Mouse (Mus musculus): Measurements from ENCODE around the gene Clp1.

Clp1 gene

DNA sequence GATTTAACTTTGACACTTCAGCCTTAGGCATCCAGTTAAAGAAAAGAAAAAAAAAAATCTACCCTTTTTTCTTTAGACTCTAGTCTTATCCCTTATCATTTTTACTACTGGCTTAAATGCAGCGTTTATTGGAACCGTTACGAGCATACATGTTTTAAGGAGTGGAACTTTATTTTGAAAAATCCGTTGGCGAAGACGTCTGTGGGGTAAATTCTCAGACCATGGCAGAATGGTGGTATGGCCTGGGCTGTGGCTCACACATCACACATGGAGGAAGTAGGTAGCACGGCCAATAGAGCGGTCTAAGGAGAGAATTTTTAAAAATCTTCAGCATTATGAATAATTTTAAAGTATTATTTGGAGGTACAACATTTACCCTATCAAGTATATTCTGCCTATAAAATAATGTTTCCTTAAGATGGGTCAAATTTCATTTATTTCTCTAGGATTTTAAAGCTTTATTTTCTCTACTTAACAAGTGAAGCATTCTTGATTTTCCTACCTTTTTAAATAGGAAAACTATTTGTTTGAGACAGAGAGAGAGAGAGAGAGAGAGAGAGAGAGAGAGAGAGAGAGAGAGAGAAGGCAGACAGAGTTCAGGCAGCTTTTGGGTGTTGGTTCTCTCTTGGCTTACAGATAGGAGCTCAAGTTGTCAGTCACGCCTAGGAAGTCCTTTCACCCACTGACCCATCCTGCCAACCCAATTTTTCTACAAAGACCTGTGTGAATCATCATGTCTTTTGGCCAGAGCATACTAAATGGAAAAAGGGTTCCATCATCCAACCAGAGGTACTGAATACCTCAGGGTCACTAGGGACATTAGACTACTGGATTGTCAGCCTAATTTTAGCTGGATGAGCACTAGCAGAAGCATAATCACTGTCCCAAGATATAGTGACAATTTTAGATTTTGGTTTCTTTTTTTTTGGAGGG is 10.5 kb downstream of the Clp1 start:
- in situ Hi-C loops (cut with MboI; ENCODE audit: unreplicated experiment in 2 of 2): loop anchor here in 1 of 2 experiments (25.0 kb wide), 1 partner anchor 321 kb away; the partner anchor contains the start of genes P2rx3, Ssrp1 and Tnks1bp1

DNA sequence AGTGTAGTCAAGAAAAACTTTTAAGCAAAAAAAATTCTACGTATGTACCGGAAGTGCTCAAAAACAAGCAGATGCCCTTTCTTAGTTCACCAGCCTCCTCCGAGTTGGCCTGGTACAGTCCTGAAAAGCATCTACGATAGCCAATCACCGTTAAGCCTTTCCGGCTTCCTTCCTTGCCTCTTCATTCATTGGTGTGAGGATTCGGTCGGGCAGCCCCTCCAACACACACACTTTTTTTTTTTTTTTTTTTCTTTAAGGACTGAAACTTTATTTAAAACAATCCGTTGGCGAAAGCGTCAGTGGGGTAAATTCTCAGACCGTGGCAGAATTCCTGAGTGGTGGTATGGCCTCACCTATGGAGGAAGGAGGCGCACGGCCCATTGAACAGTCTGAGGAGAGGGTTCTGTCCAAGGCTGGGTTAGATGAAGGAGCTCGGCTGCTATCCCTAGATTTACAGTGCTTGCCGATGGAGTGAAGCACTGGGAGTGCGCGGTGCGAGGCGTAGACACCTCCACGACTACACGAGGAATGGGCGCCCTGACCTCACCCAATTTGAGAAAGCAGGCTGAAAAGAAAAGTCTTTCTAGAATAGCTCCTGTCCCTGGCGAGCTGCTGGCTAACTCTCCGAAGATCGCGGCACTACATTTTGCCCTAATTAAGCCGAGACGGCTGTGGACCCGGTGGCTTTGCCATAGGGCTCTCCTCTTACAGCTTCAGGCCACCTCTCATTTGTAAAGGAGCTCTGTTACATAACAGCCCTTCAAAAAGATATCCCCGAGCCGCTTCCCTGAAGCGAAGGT is 11.4 kb downstream of the Clp1 start:
- in situ Hi-C loops (cut with MboI; ENCODE audit: unreplicated experiment in 2 of 2): loop anchor here in 1 of 2 experiments (25.0 kb wide), 1 partner anchor 322 kb away; the partner anchor contains the start of genes P2rx3, Ssrp1 and Tnks1bp1

DNA sequence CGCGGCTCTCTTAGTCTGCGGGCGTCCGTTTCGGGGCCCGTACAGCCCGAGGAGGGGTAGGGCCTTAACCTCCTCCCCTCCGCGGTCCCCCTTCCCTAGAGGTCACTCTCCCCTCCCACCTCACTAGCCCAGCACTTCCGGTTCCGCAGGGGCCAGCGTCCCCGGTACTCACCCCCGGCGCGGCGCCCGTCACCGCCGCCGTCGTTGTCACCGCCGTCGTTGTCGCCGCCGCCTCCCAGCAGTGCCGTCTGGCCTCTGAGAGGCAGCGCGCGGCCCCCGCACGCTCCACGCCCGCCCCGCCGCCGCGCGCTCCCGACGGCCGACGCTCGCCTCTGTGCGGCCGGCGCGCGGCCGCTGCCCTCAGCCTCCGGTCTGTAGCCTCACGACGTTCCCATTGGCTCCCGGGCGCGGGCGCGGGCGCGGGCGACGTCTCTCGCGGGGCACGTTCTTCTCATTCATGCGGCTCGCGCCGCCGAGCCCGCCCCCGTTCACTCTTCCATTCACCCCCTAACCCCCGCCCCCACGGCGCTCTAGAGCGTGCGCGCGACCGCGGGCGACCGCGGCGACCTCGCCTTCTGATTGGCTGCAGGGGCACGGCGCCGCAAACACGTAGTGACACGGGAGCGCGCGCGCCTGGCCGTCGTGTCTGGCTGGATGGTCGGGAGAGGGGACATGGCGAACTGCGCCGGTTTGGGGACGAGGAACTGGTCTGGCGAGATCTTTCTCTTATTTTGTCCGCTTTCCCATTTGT is 12.2 kb downstream of the Clp1 start, which contains the start of gene Zdhhc5:
Zdhhc5 (minus strand) TSS at position 370 of the 751 bp plus-strand sequence.
- in situ Hi-C loops (cut with MboI; ENCODE audit: unreplicated experiment in 2 of 2): loop anchor here (5.0 to 25.0 kb wide), 2 partner anchors 38 to 322 kb away; partner anchors contain the start of genes Gm28635 (in 1 of the 2), Med19 (in 1 of the 2), P2rx3 (in 1 of the 2) and Ssrp1 (in 1 of the 2)

DNA sequence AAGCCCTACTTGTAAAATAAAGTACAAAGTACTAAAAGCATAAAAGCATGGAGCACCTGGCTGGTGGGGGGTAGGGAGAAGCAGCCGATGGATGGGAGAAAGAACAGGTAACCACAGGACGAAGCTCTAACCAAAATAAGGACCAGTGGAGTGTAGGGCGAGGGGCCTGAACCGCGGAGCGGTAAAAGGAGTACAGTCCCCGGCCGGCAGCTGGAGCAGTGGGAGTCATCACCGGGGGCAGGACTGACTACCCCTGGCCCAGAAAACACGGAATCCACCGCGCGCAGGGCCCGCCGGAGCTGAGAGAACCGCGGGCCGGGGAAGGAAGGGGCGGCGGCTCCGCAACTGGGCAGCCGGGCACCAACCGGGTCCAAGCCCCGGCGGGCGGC is 12.7 kb downstream of the Clp1 start:
- in situ Hi-C loops (cut with MboI; ENCODE audit: unreplicated experiment in 2 of 2): loop anchor here (5.0 to 25.0 kb wide), 2 partner anchors 37 to 323 kb away; partner anchors contain the start of genes Gm28635 (in 1 of the 2), Med19 (in 1 of the 2), P2rx3 (in 1 of the 2) and Ssrp1 (in 1 of the 2)

DNA sequence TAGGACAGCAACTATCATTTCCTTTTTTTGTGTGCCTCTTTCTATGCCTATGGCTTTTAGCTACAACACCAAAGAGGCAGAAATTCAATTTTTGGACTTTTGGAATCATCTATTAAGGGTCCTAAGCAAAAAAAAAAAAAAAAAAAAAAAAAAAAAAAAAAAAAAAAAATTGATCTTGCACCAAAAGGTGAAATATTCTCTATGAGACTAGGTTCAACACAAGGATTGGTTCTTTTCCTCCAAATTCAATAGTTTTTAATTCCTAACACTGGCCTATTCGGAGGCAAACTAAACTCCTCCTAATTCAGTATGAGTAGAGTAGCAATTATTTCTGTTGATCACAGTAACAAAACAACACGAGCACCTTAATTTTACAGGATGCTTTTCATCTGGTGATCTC is 15.3 kb downstream of the Clp1 start:
- in situ Hi-C loops (cut with MboI; ENCODE audit: unreplicated experiment in 2 of 2): loop anchor here (5.0 to 25.0 kb wide), 2 partner anchors 35 to 325 kb away; partner anchors contain the start of genes Gm28635 (in 1 of the 2), Med19 (in 1 of the 2), P2rx3 (in 1 of the 2) and Ssrp1 (in 1 of the 2)

DNA sequence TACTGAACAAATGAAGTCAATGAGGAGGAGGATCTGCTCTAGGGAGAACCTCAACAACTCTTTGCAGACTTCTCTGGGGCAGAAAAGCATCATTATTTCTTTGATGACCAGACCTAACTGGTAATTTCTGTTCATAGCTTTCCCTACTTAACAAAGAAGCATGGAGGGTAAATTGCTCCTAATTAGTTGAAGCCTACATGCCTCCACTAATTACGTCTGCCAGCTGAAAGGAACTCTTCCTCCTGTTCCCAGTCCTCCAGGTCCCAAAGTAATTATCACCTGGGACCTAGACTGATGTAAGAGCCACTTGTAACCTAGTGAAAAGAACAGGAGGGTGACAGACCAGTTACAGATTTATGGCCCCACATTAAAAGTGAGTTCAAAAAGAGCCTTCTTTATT is 19.6 kb downstream of the Clp1 start:
- in situ Hi-C loops (cut with MboI; ENCODE audit: unreplicated experiment in 2 of 2): loop anchor here in 1 of 2 experiments (25.0 kb wide), 1 partner anchor 330 kb away; the partner anchor contains the start of genes P2rx3, Ssrp1 and Tnks1bp1

DNA sequence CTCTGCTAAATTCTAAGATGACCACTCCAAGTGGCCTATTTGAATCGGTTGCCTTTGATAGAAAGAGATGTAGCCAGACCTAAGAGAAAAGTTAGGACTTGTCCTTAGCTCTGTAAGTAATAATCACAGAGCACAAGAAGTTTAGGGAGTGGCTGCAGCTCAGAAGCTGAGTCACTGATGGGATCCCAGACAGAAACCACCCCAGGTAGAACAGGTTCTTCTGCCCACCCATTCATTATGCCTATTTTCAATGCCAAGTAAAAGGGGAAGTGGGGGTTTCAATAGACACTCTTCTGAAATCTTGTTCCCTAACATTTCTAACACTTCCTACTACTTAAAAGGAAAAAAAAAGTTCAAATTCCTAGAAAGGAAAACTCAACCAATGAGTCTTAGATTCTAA is 21.9 kb downstream of the Clp1 start:
- in situ Hi-C loops (cut with MboI; ENCODE audit: unreplicated experiment in 2 of 2): loop anchor here in 1 of 2 experiments (25.0 kb wide), 1 partner anchor 332 kb away; the partner anchor contains the start of genes P2rx3, Ssrp1 and Tnks1bp1

DNA sequence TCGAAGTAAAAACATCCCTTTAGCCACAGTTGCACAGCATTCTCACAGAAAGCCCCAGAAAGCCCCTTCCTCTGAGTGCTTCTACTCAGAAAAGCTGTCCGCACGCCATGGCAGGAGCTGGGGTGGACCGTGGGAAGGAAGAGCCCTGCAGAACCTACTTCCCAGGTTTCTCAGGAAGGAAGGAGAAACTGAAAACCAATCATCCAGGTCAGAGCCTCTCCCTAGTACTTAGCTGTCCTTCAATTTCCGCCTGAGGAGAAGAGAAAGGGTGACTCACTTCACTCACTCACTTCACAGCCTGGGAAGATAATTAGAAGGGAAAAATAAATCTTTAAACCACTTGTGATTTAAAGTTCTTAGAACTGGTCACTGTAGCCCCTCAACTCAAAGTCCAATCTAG is 22.8 kb downstream of the Clp1 start:
- in situ Hi-C loops (cut with MboI; ENCODE audit: unreplicated experiment in 2 of 2): loop anchor here in 1 of 2 experiments (25.0 kb wide), 1 partner anchor 333 kb away; the partner anchor contains the start of genes P2rx3, Ssrp1 and Tnks1bp1

DNA sequence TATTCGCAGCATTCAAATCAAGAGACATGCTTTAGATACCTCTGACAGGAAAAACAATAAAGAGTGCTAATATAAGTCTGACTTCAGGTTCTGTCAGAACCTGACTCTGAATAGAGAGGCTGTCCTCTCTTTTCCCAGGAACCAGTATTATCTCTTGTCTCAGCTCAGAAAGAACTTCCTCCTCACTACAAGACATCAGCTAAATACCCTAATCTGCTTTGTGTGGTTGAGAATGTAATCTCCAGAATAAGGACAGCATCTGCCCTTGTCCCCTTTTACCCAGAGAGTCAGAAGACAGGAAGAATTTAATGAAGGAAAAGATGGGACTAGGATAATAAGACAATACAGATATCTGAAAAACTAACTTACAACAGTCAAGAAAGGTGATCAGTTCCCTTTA is 23.7 kb downstream of the Clp1 start:
- in situ Hi-C loops (cut with MboI; ENCODE audit: unreplicated experiment in 2 of 2): loop anchor here in 1 of 2 experiments (25.0 kb wide), 1 partner anchor 334 kb away; the partner anchor contains the start of genes P2rx3, Ssrp1 and Tnks1bp1

DNA sequence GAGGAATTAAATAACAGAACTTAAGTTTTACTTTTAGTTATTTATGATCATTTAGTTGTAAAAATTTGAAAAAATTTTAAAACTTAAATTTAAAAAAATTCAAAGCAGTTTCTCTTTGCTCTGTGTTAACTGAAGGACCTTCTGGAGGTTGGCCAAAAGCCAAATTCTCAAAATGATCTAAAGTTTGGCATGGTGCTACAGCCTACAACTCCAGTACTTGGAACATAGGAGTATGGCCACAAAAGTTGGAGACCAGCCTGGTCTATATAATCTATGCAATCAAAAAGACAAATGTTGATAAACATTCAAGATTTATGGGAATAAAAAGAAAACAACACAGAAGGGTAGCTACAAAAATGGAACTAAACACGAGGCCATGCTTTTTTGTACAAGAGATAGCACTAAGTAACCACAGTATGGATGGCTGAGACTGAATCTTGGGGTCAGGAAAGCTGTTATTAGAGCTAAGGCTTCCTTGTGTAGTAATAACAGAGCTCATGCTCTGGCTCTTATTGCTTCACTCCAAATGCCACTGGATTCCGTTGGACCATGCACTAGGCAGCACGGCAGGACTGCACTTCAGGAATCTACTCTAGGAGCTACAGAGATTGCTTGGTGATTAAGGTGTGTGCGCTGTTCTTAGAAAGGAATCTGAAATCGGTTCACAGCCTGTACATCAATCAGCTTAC is 32.0 kb downstream of the Clp1 start:
- in situ Hi-C loops (cut with MboI; ENCODE audit: unreplicated experiment in 2 of 2): no loop called here

DNA sequence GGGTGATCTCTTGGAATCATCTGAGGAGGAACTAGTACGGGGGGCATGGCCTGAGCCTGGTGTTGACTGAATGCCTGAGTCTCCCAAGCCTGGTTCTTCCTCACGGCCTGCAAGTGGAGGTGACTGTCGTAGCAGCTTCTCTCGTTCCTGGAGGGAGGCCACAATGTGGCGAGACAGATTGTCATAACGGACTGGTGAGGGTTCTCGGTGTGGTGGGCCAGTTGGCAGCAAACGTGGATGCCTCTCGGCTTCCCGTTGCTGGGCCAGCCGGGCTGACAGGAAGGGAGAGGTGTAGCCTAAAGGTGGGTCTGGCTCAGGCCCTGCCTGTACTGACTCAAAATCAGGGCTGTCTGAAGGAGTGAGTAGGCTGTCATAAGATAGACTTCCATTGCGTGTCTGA is 37.1 kb downstream of the Clp1 start:
- in situ Hi-C loops (cut with MboI; ENCODE audit: unreplicated experiment in 2 of 2): no loop called here

DNA sequence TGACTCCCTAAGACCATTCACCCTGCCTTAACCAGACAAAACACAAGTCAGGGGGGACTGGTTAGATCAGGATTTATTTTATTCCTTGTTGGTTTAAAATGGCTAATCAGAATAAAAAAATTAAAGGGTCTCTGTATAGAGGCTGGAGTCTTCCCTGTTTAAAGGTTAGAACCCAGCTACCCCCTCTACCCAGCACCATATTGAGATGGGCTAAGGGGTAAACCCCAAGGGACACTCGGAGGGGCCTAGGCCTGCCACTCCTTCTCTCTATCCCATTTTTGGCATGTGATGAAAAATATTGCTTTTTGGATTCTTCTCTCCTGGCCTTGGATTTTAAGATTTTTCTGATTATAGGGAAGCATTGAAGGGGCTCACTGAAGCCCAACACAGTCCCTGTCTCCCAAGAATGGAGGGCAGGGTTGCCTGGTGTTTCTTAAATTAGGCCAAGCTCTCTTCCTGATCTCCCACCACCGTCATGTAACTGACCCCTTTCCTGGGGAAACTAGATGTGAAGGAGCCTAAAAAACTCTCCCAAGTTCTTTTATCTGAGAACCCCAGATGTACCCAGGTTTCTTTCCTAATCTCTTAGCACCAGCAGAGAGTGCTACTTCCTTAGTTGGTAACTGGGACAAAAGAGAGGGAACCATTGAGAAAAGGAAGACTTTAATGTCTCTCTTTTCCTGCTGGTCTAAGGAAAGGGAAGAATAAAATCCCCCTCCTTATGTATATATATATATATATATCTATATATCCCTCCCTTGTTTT is 38.9 kb downstream of the Clp1 start:
- in situ Hi-C loops (cut with MboI; ENCODE audit: unreplicated experiment in 2 of 2): no loop called here

DNA sequence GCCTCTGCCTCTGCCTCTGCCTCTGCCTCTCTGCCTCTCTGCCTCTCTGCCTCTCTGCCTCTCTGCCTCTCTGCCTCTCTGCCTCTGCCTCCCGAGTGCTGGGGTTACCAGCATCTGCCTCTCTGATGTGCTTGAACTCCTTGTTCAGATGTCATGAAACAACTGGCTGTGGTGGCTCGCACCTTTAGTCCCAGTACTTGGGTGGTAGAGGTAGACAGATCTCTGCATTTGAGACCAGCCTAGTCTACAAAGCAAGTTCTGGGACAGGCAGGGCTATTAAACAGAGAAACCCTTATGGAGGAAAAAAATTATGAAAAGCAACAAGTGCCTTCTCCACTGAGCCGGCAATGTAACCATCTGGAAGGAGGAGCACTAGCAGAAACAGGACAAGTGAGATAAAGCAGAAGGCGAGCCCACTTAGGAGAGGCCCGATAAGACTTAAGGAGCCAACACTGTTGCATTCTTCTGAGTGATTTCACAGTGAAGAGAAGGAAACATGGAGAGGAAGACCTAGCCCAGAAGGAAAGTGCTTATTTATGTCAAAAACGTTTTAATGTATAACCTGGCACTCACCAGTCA is 44.5 kb downstream of the Clp1 start:
- in situ Hi-C loops (cut with MboI; ENCODE audit: unreplicated experiment in 2 of 2): no loop called here

DNA sequence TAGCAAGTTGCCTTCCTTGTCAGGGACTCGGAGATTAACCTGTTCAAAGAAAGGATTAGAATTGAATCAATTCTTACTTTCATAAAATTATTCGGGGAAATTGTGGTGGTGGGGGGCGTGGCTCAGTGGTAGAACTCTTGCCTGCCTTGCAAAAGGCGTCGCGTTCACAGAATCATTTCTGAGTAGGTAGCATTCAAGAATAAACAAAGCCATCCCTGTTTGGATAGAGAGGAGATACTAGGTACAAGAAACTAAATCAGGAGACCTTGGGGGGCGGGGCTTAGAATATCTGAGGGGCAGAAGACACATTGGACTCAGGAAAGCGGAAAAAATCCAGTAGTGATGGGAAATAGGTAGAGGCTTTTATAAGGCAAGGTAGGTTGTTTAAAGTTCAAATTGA is 48.1 kb downstream of the Clp1 start, which contains the start of gene Tmx2:
Tmx2 (minus strand) TSS at position 125 of the 400 bp plus-strand sequence.
- in situ Hi-C loops (cut with MboI; ENCODE audit: unreplicated experiment in 2 of 2): loop anchor here (5.0 to 10.0 kb wide), 4 partner anchors 33 to 1034 kb away; partner anchors contain the start of genes Clp1 (in 1 of the 2), Smtnl1 (in 1 of the 2), Timm10 (in 1 of the 2) and Zc3h15 (in 1 of the 2)

DNA sequence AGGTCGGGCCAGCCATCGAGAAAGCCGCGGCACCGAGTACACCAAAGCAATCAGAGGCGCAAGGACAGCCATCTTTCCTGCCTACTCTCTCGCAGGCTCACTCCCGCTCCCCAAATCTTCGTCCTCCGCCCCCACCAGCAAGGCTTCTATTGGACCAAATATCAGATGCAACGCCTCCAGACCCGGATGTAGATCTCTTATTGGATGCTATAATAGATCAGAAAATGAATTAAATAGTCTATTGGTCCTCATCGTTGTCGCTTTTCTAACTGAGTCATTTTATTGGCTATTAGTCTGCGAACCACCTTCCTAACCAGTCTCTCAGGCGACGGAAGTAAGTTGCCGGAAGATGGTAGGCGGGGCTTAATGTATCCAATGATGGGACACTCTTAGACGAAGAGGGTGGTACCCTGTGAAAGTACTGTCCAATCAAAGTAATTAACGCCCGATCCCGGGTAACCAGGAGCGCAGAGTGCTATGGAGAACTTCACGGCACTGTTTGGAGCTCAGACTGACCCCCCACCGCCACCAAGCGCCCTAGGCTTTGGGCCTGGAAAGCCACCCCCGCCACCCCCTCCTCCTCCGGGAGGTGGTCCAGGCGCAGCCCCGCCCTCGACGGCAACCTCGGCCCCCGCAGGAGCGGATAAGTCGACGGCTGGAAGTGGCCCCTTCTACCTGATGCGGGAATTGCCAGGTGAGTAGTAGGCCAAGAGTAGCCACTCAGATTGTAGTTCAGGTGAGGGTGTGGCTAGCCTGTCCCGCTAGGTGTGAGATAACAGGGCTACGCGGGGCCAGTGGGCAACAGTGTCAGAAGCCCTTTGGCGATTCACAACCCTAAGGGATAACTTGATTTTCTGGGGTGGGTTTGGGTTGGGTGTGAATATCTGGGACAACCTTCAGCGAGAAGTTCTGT is 48.9 kb downstream of the Clp1 start, which contains the start of the genes Gm28635 and Med19:
Gm28635 (minus strand) TSS at position 74 of the 913 bp plus-strand sequence.
Med19 (plus strand) TSS at position 435 of the 913 bp plus-strand sequence.
- in situ Hi-C loops (cut with MboI; ENCODE audit: unreplicated experiment in 2 of 2): loop anchor here (5.0 to 10.0 kb wide), 4 partner anchors 34 to 1033 kb away; partner anchors contain the start of genes Clp1 (in 1 of the 2), Smtnl1 (in 1 of the 2), Timm10 (in 1 of the 2) and Zc3h15 (in 1 of the 2)
